Mouse (Mus musculus): ENCODE measurements around the gene Smcr8.

- no peak for TF ChIP-seq POLR2A (IDR thresholded peaks at IDR 0.05; ENCODE audit: low read depth, low read length)
- no peak for TF ChIP-seq CTCF (conservative IDR thresholded peaks at IDR 0.05; ENCODE audit: insufficient read depth, insufficient read length, low read depth, low read length)
These were observed 39.9 kb upstream of the Smcr8 start for GRCm38 (mm10) chr11:60737450-60737849.

Data from kidney, adult 2 months (tissue).